Mouse (Mus musculus) midbrain, embryonic 15.5 days (tissue): ENCODE data around the gene Rbfox3. TPM values are rescaled to one million over a fixed set of nuclear protein-coding genes. Genes with fewer than 3 reads are reported as not detected.

Source experiments
- ATAC-seq: fragments of 200-750 bp; cut with Nextera tagmentation; replicated peaks from 2 replicates; pipeline ENCODE4 v1.8.0; 2017; ENCODE audit warnings: moderate TSS enrichment
- H3K27ac ChIP-seq: fragments of 300-500 bp; sonication (generic); 2 replicates; pipeline ENCODE4 v1.5.1; 2015; ENCODE audit warnings: mild to moderate bottlenecking, inconsistent platforms
- H3K27me3 ChIP-seq: fragments of 300-500 bp; sonication (generic); replicated peaks from 2 replicates; pipeline ENCODE4 v1.6.1; 2015; ENCODE audit warnings: inconsistent platforms
- H3K36me3 ChIP-seq: fragments of 300-500 bp; sonication (generic); replicated peaks from 2 replicates; pipeline ENCODE4 v1.6.1; 2015; ENCODE audit warnings: inconsistent platforms
- H3K4me1 ChIP-seq: fragments of 300-500 bp; sonication (generic); 2 replicates; pipeline ENCODE4 v1.6.1; 2015; ENCODE audit warnings: inconsistent platforms
- H3K4me2 ChIP-seq: fragments of 300-500 bp; sonication (generic); 2 replicates; pipeline ENCODE4 v1.6.1; 2015; ENCODE audit warnings: inconsistent platforms, mild to moderate bottlenecking, moderate library complexity
- H3K4me3 ChIP-seq: fragments of 300-500 bp; sonication (generic); 2 replicates; pipeline ENCODE4 v1.5.1; 2015; ENCODE audit warnings: mild to moderate bottlenecking, inconsistent platforms
- H3K9ac ChIP-seq: fragments of 300-500 bp; sonication (generic); 2 replicates; pipeline ENCODE4 v1.6.1; 2015; ENCODE audit warnings: mild to moderate bottlenecking, inconsistent platforms
- H3K9me3 ChIP-seq: fragments of 300-500 bp; sonication (generic); 2 replicates; pipeline ENCODE4 v1.6.1; 2016; ENCODE audit warnings: inconsistent platforms
- WGBS: fragments of 180-500 bp; shearing (Covaris S2); methylation state at CpG from one replicate; pipeline ENCODE4 v1.1.7; 2015; ENCODE audit warnings: mixed read lengths; 5-methylcytosine and 5-hydroxymethylcytosine counted together
- polyA plus RNA-seq: library from polyadenylated mRNA; unstranded; fragments of >200 nt; fragmentation: Nextera tagmentation; extraction: Ambion mirVana; gene quantifications from 2 replicates; pipeline ENCODE4 v1.2.1, GENCODE M21; 2015

Gene Rbfox3
- polyA plus RNA-seq, 1 experiment from 2014 or later: 54.2 TPM

DNA sequence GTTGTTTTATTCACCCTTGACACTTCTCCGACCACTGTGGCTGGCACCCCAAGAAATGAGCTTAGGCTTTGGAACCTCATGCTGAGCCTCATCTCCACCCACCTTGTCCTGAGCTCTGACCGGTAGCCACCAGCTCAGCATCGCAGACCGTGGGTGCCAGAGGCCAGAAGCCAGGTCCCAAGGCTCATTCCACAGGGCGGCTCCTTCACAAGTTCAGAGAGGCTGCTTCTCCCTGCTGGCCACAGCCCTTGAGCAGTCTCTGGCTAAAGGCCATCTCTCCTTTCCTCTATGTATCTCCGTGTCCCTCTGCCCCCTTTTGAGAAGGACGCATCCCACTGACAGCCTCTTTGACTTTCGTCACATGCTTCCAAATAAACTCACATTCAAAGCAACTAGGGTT is 23.0 kb downstream of the Rbfox3 start:
- ATAC-seq: no peak
- Histone ChIP-seq H3K4me2 (no peak overlapping the region), H3K9ac (no peak overlapping the region), H3K9me3 (no peaks in the 10 kb centered on the region), H3K4me3 (no peak overlapping the region), H3K4me1 (peaks cover 17% of the 10 kb centered on the region), H3K27ac (no peak overlapping the region), H3K27me3 (no peaks in the 10 kb centered on the region), H3K36me3 (no peaks in the 10 kb centered on the region)
- 79% methylated on average over 8 of the region's 8 CpGs for WGBS

DNA sequence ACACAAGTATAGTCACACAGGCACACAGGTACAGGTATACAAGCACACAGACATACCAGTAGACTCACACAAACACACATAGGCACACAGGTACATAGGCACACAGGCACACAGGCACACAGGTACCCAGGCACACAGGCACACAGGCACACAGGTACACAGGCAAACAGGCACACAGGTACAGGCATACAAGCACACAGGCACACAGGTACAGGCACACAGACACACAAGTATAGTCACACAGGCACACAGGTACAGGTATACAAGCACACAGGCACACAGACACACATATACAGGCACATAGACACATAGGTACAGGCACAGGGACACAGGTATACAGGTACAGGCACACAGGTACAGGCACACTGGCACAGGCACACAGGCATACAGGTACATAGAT is 24.2 kb downstream of the Rbfox3 start:
- Histone ChIP-seq H3K27me3 (no peaks in the 10 kb centered on the region), H3K9ac (no peak overlapping the region), H3K36me3 (no peaks in the 10 kb centered on the region), H3K27ac (no peak overlapping the region), H3K4me1 (peaks cover 22% of the 10 kb centered on the region), H3K4me2 (no peak overlapping the region), H3K9me3 (no peaks in the 10 kb centered on the region), H3K4me3 (no peak overlapping the region)
- peak; percentile 55 for ATAC-seq

DNA sequence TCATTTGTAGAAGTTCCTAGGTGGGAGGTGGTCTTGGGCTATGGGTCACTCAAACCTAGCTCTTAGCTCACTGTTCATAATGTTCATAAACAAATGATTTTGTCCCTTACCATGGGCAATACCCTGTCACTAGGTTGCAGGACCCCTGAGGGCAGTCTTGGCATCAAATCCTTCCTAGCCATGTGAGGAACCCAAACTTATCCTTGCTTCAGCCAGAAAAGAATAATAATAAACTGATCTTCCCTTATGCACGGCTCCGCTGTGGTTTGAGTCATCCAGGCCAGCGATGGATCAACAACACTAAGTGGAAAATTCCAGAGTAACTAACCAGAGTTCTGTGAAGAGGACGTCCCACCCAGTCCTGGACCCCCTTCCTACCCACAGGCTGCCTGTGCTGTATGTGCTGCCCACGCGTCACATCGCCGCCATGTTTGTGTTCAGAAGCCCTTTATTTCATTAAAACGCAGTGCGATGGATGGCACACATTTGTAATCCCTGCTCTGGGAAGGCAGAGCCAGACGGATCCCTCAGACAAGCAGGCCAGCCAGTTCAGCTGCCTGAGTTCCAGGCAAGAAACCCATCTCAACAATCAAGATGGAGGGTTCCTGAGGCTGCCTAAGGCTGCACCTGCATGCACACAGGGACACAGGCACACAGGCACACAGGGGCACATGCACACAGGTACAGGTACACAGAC is 25.0 kb downstream of the Rbfox3 start:
- no peak for ATAC-seq
- H3K9ac ChIP-seq: no peak overlapping the region
- H3K27ac ChIP-seq: no peak overlapping the region
- no peaks in the 10 kb centered on the region for H3K27me3 ChIP-seq
- peaks cover 24% of the 10 kb centered on the region for H3K4me1 ChIP-seq
- H3K4me3 ChIP-seq: no peak overlapping the region
- H3K4me2 ChIP-seq: no peak overlapping the region
- WGBS: 90% methylated on average over 11 of the region's 11 CpGs
- H3K36me3 ChIP-seq: no peaks in the 10 kb centered on the region
- no peaks in the 10 kb centered on the region for H3K9me3 ChIP-seq

DNA sequence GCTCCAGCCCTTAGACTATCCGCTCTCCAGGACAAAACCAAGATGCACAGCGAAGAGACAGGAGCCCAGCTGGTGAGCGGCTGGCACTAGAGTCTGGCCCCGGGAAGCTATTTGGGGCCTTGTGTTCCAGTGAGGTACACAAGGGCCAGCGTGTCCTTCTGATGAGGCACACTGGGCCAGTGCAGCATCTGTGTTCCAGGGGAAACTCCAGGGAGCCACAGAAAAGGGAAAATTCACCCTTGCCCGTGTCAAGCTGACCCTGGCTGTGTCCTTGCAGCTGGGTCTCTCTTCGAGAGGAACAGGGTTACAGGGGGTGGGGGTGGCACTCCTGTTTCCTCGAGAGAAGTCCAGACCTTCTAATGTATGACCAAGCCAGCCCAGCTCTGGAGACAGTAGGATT is 25.8 kb downstream of the Rbfox3 start:
- WGBS: 80% methylated on average over 8 of the region's 8 CpGs
- Histone ChIP-seq H3K4me3 (no peak overlapping the region), H3K9ac (no peak overlapping the region), H3K27me3 (no peaks in the 10 kb centered on the region), H3K4me1 (peaks cover 21% of the 10 kb centered on the region), H3K9me3 (no peaks in the 10 kb centered on the region), H3K4me2 (no peak overlapping the region), H3K27ac (no peak overlapping the region), H3K36me3 (no peaks in the 10 kb centered on the region)
- ATAC-seq: no peak

DNA sequence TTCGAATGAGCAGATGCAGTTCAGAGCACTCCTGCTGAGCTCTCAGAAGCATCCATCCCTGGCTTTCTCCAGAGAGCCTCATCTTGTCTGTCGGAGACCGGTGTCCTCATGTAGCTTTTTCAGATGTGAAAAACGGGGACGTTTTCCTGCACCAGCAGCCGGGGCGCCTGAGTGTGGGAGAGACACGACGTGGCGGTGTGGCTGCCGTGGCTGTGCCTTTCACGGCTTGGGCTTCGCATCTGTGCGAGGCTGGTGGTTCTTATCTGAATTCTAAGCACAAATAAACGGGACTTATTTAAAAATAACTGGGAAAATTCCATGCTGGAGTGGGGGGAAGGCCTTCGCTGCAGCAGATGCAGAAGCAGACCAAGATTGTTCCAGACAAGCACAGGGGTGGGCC is 26.3 kb downstream of the Rbfox3 start:
- no peak for ATAC-seq
- WGBS: 87% methylated on average over 16 of the region's 16 CpGs
- no peaks in the 10 kb centered on the region for H3K9me3 ChIP-seq

DNA sequence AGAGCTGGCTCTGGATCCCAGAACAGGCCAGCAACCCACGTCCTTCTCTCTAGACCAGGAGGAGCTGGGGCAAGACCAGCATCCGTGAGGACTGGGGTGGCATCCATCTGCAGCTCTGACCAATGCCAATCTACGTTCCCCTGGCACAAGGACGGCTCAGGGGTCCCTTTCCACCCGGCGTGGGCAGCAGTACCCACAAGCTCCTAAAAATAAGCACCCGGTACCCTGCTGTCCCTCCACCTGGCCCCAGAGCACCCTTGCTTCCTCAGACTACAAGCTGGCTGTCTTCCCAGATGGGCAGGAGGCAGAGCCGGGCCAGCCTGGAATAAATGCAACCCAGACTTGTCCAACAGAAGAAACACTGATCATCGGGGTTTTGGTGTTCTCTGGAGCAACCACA is 28.3 kb downstream of the Rbfox3 start:
- Histone ChIP-seq H3K9me3 (no peaks in the 10 kb centered on the region), H3K36me3 (no peaks in the 10 kb centered on the region), H3K9ac (no peak overlapping the region), H3K4me3 (no peak overlapping the region), H3K4me1 (peaks cover 18% of the 10 kb centered on the region), H3K27me3 (no peaks in the 10 kb centered on the region), H3K27ac (no peak overlapping the region), H3K4me2 (no peak overlapping the region)
- no peak for ATAC-seq
- 79% methylated on average over 9 of the region's 9 CpGs for WGBS

More for the DNA sequence above, 26.3 kb downstream of the Rbfox3 start:
- Histone ChIP-seq H3K4me2 (no peak overlapping the region), H3K36me3 (no peaks in the 10 kb centered on the region), H3K4me3 (no peak overlapping the region), H3K9ac (no peak overlapping the region), H3K4me1 (peaks cover 18% of the 10 kb centered on the region), H3K27ac (no peak overlapping the region), H3K27me3 (no peaks in the 10 kb centered on the region)

DNA sequence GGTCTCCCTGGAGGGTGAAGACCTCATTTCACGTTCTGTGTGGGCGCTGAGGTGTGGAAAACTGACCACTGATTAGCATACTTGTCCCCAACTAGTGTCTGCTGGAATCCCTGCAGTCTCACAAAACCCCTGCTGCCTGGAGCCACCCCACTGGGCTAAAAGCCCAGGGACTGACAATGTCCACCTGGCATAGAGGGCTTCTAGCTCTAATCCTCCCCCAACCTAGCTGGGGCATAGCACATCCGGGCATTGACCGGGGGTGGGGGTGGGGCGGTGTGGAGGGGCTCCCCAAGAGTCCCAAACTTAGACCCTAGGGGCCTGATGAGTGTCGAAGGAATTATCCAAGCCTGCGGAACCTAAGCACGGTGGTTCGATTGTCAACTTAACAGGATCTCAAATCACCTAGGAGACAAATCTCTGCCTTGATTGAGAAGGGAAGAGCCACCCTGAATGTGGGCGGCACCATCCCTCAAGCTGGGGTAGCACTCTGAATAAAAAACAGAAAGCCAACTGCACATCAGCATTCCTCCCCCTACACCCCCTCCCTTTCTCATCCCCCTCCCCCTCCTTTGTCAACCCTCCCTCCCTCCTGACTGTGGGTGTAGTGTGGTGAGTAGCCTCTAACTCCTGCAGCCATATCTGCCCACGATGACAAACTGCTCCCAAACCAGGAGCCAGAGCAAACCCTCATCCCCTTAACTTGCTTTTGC is 29.5 kb downstream of the Rbfox3 start:
- no peaks in the 10 kb centered on the region for H3K36me3 ChIP-seq
- 4% methylated on average over 11 of the region's 11 CpGs for WGBS
- H3K9me3 ChIP-seq: no peaks in the 10 kb centered on the region
- no peak overlapping the region for H3K4me3 ChIP-seq
- no peaks in the 10 kb centered on the region for H3K27me3 ChIP-seq
- 0 out of 2 replicates have a peak overlapping the region, but pooled peaks have one; percentile 13 for H3K27ac ChIP-seq
- 0 out of 2 replicates have a peak, but pooled peaks have one; percentile 50 for ATAC-seq
- peaks cover 18% of the 10 kb centered on the region for H3K4me1 ChIP-seq
- H3K9ac ChIP-seq: no peak overlapping the region
- no peak overlapping the region for H3K4me2 ChIP-seq

DNA sequence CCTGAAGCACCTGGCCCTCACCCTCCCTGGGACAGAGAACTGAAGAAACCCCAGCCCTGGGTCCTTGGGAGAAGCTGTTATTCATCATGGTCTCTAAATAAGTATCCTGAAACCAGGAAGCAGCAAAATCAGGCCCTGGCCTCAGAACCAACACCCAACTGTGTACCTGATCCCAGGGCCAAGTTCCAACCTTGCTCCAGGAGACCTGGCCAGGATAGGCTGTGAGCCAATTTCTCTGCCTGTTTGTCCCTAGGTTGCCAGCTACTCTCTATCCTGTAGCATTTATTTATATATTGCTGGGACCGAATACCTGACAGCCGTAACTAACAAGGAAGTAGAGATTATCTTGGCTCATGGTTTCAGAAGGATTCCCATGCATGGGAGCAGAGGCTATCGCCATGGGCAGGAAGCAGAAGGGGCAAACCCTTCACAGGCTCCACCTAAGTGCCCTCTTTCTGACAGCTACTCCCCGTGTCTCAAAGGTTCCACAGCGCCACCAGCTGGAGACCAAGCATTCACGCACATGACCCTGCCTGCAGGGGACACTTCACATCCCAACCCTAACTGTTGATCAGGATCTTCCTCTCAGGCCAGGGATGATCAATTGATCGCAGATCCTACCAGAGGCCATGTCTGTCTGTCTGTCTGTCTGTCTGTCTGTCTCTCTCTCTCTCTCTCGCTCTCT is 31.8 kb downstream of the Rbfox3 start:
- Histone ChIP-seq H3K4me2 (no peak overlapping the region), H3K4me3 (no peak overlapping the region), H3K4me1 (peaks cover 40% of the 10 kb centered on the region), H3K27ac (no peak overlapping the region), H3K9me3 (no peaks in the 10 kb centered on the region), H3K9ac (no peak overlapping the region), H3K36me3 (no peaks in the 10 kb centered on the region), H3K27me3 (no peaks in the 10 kb centered on the region)
- no peak for ATAC-seq
- 92% methylated on average over 8 of the region's 8 CpGs for WGBS

DNA sequence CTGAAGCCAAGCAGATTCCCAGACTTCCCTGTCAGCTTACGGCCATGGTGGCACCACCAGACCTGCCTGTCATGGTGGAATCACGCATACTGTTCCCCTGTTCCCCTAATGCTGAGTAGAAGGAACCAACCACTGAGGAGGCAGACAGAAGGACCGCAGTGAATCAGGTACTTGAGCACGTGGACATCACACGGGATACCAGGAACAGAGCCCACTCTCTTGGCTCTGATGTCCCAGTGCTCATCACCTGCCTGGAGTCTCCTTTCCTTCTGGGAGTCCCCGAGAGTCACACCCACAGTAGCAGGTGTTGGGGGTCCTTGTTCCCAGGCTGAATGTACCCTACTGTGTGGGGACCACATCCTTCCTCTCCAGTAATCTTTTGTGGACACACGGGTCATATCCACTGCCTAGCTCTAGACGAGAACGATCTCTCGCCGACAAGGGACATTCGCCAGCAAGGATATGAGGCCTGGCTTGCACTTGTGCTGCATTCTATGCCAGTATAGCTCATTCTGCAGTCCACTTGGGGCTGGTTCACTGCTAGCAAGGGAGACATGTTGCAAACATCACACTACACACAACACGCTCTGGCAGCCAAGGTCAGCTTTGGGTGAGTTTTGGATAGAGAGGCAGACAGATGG is 32.7 kb downstream of the Rbfox3 start:
- no peak for ATAC-seq
- H3K27me3 ChIP-seq: no peaks in the 10 kb centered on the region
- no peak overlapping the region for H3K4me3 ChIP-seq
- H3K9ac ChIP-seq: no peak overlapping the region
- H3K36me3 ChIP-seq: no peaks in the 10 kb centered on the region
- no peaks in the 10 kb centered on the region for H3K9me3 ChIP-seq
- WGBS: 96% methylated on average over 13 of the region's 13 CpGs
- no peak overlapping the region for H3K4me2 ChIP-seq
- H3K4me1 ChIP-seq: peaks cover 49% of the 10 kb centered on the region
- H3K27ac ChIP-seq: no peak overlapping the region

DNA sequence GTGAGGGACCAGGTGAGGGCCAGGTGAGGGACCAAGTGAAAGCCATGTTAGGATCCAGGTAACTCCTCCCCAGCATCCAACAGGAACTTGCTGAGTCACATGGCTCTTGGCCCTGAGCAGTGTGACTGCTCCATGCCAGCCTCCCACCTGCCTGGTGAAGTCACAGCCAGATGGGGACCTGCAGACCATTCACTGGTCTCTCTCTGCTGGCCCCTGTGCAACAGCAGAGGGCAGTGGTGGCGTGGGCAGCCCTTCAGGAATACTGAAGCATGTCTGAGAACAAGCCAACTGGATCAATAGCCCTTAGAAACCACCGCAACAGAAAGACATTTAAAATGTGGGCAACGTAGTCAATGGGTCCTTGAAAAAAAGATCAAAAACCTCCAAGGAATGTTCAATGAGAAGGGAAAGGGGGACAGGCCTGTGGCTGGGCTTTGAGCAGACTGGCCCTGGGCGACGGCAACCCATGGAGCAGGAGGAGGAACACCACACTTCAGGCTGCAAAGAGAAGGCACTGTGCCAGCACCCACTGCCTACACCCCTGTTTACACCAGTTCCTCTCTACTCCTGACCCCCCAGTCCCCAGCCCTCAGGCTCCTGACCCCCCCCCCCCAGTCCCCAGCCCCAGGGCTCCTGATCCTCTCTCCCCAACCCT is 36.0 kb downstream of the Rbfox3 start:
- Histone ChIP-seq H3K36me3 (no peaks in the 10 kb centered on the region), H3K9me3 (no peaks in the 10 kb centered on the region), H3K4me3 (no peak overlapping the region), H3K27me3 (no peaks in the 10 kb centered on the region), H3K27ac (peak overlapping the region; percentile 68), H3K9ac (no peak overlapping the region), H3K4me2 (no peak overlapping the region; the same call in 1 of the 2 replicates), H3K4me1 (peaks cover 34% of the 10 kb centered on the region)
- ATAC-seq: peak; percentile 77
- 18% methylated on average over 5 of the region's 5 CpGs for WGBS

DNA sequence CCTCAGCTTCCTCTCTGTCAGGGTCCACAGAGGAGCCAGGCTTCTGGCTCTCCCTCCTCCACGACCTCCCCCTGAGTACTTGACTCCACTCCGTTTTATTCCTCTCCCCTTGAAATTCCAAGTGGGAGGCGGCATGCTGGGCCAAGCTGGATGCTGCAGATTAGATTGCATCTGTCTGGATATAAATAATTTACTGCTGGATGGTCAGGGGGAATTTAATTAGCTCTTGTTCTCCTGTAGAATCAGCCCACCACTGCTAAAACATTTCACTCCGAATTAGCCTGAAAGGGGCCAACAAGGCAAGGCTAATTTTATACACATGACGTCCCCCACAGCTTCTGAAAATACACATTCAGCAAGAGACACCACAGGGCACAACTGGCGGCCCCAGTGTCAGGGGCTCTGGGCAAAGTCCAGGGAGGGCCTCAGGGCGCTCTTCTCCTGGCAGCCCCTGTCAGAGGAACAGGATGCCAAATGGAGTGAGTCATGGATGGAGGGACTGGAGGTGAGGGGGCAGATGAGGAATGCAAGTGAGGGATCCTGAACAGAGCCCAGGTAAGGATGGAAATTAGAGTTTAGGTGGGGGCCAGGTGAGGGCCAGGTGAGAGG is 36.8 kb downstream of the Rbfox3 start:
- WGBS: 21% methylated on average over 7 of the region's 7 CpGs
- peak; percentile 57 for ATAC-seq
- H3K9ac ChIP-seq: no peak overlapping the region
- H3K4me1 ChIP-seq: peaks cover 34% of the 10 kb centered on the region
- H3K27me3 ChIP-seq: no peaks in the 10 kb centered on the region
- H3K36me3 ChIP-seq: no peaks in the 10 kb centered on the region
- no peaks in the 10 kb centered on the region for H3K9me3 ChIP-seq
- H3K27ac ChIP-seq: peak overlapping the region; percentile 68
- no peak overlapping the region for H3K4me3 ChIP-seq
- H3K4me2 ChIP-seq: no peak overlapping the region; the same call in 1 of the 2 replicates
